Mouse (Mus musculus) layer of hippocampus, adult 8-10 months (tissue): ENCODE results near the gene B430306N03Rik. TPM values are rescaled to one million over a fixed set of nuclear protein-coding genes. Genes with fewer than 3 reads are reported as not detected.
"Not testable (repeated sequence)": the region's sequence is repeated elsewhere in the genome, so short reads cannot be mapped to it uniquely, and the experiment has no call there.

Experiments used
- DNase-seq, 2 experiments: peaks; one replicate each; pipeline ENCODE4 v3.0.0; 2022; ENCODE audit warnings: low spot score in 2 of 2
- total RNA-seq, 4 experiments: library from RNA; stranded (reverse); gene quantifications; 2 replicates each; pipeline ENCODE4 v1.2.4; 2022

Gene B430306N03Rik
- under 1 TPM in 3 of 4 experiments, not detected in 1; 0.21 to 0.64 (median 0.43) TPM for total RNA-seq

- DNase-seq: not testable (repeated sequence)
Measured at GRCm38 (mm10) chr17:48315905-48316579, at the start of gene B430306N03Rik. B430306N03Rik (plus strand) TSS chr17:48316141.

- no peak for DNase-seq
Measured at GRCm38 (mm10) chr17:48266610-48267304, 49.2 kb upstream of the B430306N03Rik start.

- DNase-seq: no peak
Measured at GRCm38 (mm10) chr17:48267591-48267990, 48.4 kb upstream of the B430306N03Rik start.

DNA sequence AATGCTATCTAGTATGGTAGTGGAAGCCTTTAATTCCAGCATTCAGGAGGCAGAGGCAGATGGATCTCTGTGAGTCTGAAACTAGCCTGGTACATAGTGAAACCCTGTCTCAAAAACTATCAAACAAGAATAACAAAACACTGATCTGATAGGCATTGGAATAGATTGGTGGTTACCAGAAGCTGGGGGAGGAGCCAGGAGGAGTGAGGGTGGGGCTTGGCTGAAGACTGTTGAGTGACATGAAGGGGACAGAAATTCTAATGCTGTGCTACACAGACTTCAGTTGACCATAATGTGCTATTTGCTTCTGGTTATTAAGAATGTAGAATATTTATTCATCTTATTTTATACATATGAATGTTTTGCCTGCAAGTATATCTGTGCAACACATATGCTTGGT lies 47.7 kb upstream of the B430306N03Rik start:
- no peak for DNase-seq

DNA sequence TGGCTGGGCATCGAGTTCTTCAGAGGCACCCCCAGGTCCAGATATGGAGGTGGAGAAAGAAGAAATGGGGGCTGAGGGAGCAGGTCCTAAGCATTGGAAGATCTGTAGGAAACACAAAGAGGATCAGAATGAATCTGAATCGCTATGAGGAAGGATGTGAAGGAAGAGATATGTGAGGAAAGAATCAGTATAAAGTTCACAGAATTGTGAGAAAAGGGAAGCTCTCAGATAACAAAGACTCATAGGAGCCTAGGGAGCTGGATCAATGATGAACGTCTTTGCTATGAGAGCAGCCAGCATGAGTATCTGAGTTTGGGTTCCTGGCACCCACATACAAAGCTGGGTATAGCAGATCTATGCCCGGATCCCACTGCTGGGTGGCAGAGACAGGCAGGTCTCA lies 46.1 kb upstream of the B430306N03Rik start:
- DNase-seq: no peak

- no peak for DNase-seq
Measured at GRCm38 (mm10) chr17:48272158-48272557, 43.8 kb upstream of the B430306N03Rik start.

GRCm38 (mm10) chr17:48272598-48272997 lies 43.3 kb upstream of the B430306N03Rik start:
- no peak for DNase-seq

DNA sequence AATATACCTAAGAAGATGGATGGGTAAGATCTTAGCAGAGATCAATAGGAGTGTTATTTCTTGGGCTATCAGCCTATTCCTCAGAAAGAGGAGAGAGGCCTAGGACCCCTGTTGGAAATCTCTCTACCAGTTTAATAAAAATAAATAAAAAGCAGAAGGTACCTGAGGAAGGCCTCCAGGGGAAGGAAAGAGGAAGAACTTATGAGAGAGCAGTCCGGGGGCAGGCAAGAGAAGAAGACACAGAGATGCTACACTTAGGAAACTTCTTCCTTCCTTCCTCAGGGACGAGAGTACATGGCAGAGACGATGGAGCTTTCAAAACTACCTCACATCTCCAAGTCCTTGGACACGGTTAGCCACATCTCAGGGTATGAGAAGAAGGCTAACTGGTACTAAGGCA lies 41.8 kb upstream of the B430306N03Rik start:
- DNase-seq: no peak

DNA sequence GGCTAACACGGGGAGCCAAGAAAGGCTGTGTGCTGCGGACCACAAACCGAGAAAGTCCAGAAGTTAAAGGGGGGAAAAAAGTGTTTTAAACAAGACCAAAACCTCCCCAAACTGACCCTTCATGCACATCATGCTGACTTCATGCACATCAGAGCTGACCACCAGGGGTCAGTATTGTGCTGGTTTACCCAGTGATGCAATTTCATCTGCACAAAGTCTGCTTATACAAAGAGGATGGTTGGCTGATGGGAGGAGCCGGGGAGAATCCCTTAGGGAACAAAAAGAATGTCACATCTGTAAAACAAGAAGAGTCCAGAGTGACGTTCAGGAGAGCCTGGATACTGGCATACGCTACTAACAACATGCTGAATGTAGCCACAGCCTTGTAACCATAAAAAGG lies 41.1 kb upstream of the B430306N03Rik start:
- peak; percentile 48 to 85 for DNase-seq

GRCm38 (mm10) chr17:48275736-48276135 lies 40.2 kb upstream of the B430306N03Rik start:
- no peak for DNase-seq

DNA sequence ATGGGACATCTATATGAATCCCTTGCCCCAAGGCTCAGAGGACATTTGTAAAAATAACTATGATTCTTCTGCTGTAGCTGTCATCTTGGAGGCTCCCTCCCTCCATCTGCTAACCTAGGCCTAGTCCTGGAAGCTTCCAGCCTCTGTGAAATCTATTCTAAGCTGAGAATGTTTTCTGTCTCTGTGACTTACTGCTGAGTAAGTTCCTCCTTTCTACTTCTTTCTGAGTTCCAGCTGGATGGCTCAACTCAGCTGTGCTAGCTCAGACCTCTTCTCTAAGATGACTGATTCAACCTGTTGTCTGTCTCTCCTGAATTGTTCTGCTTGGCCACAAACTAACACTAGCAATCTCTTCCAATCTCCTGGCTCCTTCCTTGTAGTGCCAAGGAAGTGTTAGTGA lies 37.6 kb upstream of the B430306N03Rik start:
- DNase-seq: no peak

GRCm38 (mm10) chr17:48279002-48279401 lies 36.9 kb upstream of the B430306N03Rik start:
- no peak for DNase-seq

GRCm38 (mm10) chr17:48280943-48281738 lies 34.8 kb upstream of the B430306N03Rik start:
- no peak for DNase-seq

DNA sequence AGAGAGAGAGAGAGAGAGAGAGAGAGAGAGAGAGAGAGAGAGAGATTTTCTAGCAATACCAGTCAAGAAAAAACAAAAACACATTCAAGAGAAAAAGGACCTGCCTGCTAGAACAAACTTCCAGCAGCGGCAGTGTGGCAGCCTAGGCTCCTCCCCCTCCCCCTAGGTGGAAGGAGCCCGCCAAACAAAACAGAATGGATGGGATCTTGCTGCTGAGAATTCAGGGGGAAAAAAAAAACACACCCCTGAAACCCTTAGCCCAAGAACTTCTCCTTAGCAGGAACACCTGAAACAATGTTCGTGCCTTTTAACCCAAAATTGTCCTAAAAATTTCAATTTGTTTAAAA lies 34.2 kb upstream of the B430306N03Rik start:
- no peak for DNase-seq

DNA sequence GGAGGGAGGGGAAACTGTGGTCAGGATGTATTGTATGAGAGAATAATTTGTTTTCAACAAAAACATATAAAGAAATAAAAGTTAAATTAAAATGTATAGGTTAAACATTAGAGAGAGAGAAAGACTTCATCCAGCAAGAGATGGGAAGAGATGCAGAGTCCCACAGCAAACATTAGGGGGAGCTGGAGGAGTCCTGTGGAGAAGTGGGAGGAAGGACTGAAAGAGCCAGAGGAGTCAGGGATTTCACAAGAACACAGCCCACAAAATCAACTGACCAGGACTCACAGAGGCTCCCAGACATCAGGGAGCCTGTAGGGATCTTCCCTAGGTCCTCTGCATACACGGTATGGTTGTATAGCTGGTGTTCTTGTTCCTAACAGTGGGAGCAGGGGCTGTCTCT lies 29.2 kb upstream of the B430306N03Rik start:
- DNase-seq: no peak

DNA sequence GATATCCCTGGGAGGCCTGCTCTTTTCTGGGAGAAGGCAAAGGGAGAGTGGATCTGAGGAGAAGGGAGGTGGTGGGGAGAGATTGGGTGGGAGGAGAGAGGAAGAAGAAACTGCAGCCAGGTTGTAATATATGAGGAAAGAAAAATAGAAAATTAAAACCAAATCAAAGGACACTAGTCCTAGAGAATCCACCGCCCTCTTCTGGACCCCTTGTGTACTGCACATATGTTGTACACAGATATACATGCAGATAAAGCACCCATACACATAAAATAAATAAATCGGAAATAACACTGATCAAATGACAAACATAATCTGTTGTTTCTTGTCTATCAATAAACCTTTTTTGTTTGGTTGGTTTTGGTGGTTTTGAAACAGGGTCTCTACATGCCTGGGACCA lies 28.7 kb upstream of the B430306N03Rik start:
- DNase-seq: no peak

DNA sequence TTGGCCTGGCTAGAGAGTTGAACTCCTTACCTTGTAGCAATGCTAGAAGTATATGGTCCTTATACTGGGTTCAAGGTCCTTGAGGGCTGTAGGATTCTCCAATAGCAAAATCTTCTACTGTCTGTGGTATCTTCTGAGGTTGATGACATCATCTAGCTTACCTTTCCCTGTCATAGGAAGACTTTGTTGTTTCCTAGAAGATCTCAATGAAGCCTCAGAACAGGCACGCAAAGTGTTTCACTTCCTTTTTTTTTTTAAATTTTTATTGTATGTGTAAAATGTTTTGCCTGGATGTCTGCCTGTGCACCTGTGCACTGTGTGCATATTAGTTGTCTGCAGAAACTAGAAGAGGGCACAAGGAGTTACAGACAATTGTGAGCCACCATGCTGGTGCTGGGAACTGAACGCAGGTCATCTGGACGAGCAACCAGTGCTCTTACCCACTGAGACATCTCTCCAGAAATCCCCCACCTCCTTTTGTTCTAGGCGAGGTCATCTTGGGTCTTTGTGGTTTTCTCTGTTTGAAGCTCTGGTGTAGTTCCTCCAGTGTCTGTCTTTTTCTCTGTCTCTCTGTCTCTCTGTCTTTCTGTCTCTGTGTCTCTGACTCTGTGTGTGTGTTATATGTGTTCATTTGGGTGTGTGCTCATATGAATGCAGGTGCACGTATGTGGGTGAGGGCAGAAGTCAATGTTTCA lies 22.3 kb upstream of the B430306N03Rik start:
- DNase-seq: no peak

DNA sequence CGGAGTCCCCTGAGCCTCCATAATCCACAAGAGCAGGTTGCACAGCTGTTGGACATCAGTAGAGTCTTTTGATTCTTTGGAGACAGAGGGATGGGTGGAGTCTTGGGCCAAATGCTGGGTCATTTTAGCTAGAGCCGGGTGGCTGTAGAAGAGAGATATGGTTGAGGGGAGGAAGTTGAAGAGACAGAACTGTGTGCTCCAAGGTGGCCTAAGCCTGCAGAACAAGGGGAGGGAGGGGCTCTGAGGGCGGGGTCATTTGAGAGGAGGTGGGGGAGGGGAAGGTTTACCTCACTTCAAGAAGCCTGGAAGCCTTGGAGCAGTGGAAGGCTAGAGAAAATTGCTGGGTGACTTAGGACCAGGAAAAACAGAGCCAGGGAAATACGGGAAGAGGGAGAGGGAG lies 16.7 kb upstream of the B430306N03Rik start, which contains the start of gene Treml2:
TSS of gene Treml2 (plus strand) at position 296 of the 400 bp plus-strand sequence.
- DNase-seq: no peak

DNA sequence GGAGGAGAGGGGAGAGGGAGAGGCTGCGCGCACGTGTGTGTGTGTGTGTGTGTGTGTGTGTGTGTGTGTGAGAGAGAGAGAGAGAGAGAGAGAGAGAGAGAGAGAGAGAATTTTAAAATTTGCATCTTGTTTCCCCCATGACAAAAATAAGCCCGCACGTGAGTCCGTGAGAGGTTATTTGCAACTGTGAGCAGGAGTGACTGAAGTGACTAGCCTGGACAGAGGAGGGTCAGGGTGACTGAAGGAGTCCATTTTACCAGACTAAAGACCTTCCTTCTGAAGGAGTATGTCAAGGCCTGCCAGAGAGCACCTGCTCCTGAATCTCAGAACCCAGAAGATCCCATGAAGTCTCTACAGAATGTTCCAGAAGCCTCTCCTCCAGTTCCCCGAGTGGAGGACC lies 16.2 kb upstream of the B430306N03Rik start:
- no peak for DNase-seq

- DNase-seq: no peak
Measured at GRCm38 (mm10) chr17:48300199-48300598, 15.7 kb upstream of the B430306N03Rik start.

GRCm38 (mm10) chr17:48300861-48301260 lies 15.1 kb upstream of the B430306N03Rik start:
- DNase-seq: no peak

- DNase-seq: no peak
Measured at GRCm38 (mm10) chr17:48301792-48302191, 14.1 kb upstream of the B430306N03Rik start.
